Mouse (Mus musculus): ENCODE measurements around the gene Ppm1m. TPM values are rescaled to one million over a fixed set of nuclear protein-coding genes. Genes with fewer than 3 reads are reported as not detected.

The Ppm1m gene
- polyA plus RNA-seq, 1 experiment from 2014 or later, result 57.2 TPM

- no peak overlapping the region for H3K27ac ChIP-seq
- peak overlapping the region; percentile 87 for H3K4me2 ChIP-seq (replicated peaks)
- no peaks in the 10 kb centered on the region for H3K9me3 ChIP-seq
- H3K27me3 ChIP-seq, result peaks cover 45% of the 10 kb centered on the region
- peak overlapping the region; percentile 50 for H3K4me3 ChIP-seq
- H3K4me1 ChIP-seq, result peaks cover 12% of the 10 kb centered on the region
- H3K9ac ChIP-seq, result peak overlapping the region; percentile 60
- WGBS, result 16% methylated on average over 10 of the region's 10 CpGs
- H3K36me3 ChIP-seq, result no peaks in the 10 kb centered on the region
- ATAC-seq (ENCODE audit: insufficient number of reproducible peaks, insufficient read depth, low FRiP score, low TSS enrichment), result no peak
Measured at GRCm38 (mm10) chr9:106149399-106149754, 50.2 kb downstream of the Ppm1m start.

GRCm38 (mm10) chr9:106148541-106149398 lies 50.8 kb downstream of the Ppm1m start:
- Histone ChIP-seq H3K9me3 (no peaks in the 10 kb centered on the region), H3K4me1 (peaks cover 12% of the 10 kb centered on the region), H3K4me3 (peak overlapping the region; percentile 50), H3K27me3 (peaks cover 45% of the 10 kb centered on the region), H3K9ac (peak overlapping the region; percentile 60), H3K4me2 (replicated peaks) (peak overlapping the region; percentile 87), H3K27ac (0 out of 2 replicates have a peak overlapping the region, but pooled peaks have one; percentile 23), H3K36me3 (no peaks in the 10 kb centered on the region)
- peak; percentile 83 for ATAC-seq (ENCODE audit: insufficient number of reproducible peaks, insufficient read depth, low FRiP score, low TSS enrichment)
- WGBS, result under 1% methylated on average over 36 of the region's 36 CpGs

- peak; percentile 50 for ATAC-seq (ENCODE audit: insufficient number of reproducible peaks, insufficient read depth, low FRiP score, low TSS enrichment)
- Histone ChIP-seq H3K9me3 (no peaks in the 10 kb centered on the region), H3K4me2 (replicated peaks) (peak overlapping the region; percentile 87), H3K27ac (no peak overlapping the region), H3K4me1 (peaks cover 12% of the 10 kb centered on the region), H3K36me3 (no peaks in the 10 kb centered on the region), H3K27me3 (peaks cover 45% of the 10 kb centered on the region), H3K9ac (peak overlapping the region; percentile 60), H3K4me3 (peak overlapping the region; percentile 50)
- WGBS, result 3% methylated on average over 9 of the region's 10 CpGs
Measured at GRCm38 (mm10) chr9:106147851-106148431, 51.6 kb downstream of the Ppm1m start.

- Histone ChIP-seq H3K9ac (no peak overlapping the region), H3K4me2 (replicated peaks) (peak overlapping the region; percentile 87; the same call in 1 of the 2 replicates), H3K9me3 (no peaks in the 10 kb centered on the region), H3K4me1 (peaks cover 12% of the 10 kb centered on the region), H3K27ac (no peak overlapping the region), H3K36me3 (no peaks in the 10 kb centered on the region), H3K27me3 (peaks cover 45% of the 10 kb centered on the region), H3K4me3 (0 out of 2 replicates have a peak overlapping the region, but pooled peaks have one; percentile 50)
- no peak for ATAC-seq (ENCODE audit: insufficient number of reproducible peaks, insufficient read depth, low FRiP score, low TSS enrichment)
- WGBS, result 31% methylated on average over 5 of the region's 5 CpGs
Measured at GRCm38 (mm10) chr9:106147281-106147680, 52.3 kb downstream of the Ppm1m start.

GRCm38 (mm10) chr9:106145582-106145981 lies 54.0 kb downstream of the Ppm1m start:
- WGBS, result 77% methylated on average over 2 of the region's 2 CpGs
- H3K36me3 ChIP-seq, result no peaks in the 10 kb centered on the region
- no peaks in the 10 kb centered on the region for H3K9me3 ChIP-seq
- H3K4me1 ChIP-seq, result peaks cover 12% of the 10 kb centered on the region
- ATAC-seq (ENCODE audit: insufficient number of reproducible peaks, insufficient read depth, low FRiP score, low TSS enrichment), result no peak
- H3K4me2 ChIP-seq (replicated peaks), result no peak overlapping the region
- H3K27me3 ChIP-seq, result peaks cover 39% of the 10 kb centered on the region
- H3K27ac ChIP-seq, result no peak overlapping the region
- no peak overlapping the region for H3K4me3 ChIP-seq
- H3K9ac ChIP-seq, result no peak overlapping the region

MicroRNA genes within 50 kb of the gene (microRNA counts, 519-probe panel; counts per million panel counts)
- 6,814 counts per million, percentile 97 among the panel's probes with 10 or more counts for microRNA mmu-let-7g

Small RNA genes within 50 kb of the gene (microRNA-seq; reads per million reads assigned to microRNA genes)
- gene Mir135a-1 (31.4 reads per million, percentile 40 among the genes with 10 or more reads in this experiment), gene Mirlet7g (33,073 reads per million, percentile 98 among the genes with 10 or more reads in this experiment)

Other genes starting within 250 kb of the Ppm1m start
- gene Col6a5, start 239.1 kb downstream of the Ppm1m start, polyA plus RNA-seq (2016; fragmentation: Nextera tagmentation; extraction: Ambion mirVana), result 0.04 and 0.10 TPM in 2 replicates
- gene Col6a4, start 103.0 kb downstream of the Ppm1m start, polyA plus RNA-seq (2016; fragmentation: Nextera tagmentation; extraction: Ambion mirVana), result 0.13 TPM in 2 replicates
- gene Glyctk, start 41.6 kb downstream of the Ppm1m start, polyA plus RNA-seq (2016; fragmentation: Nextera tagmentation; extraction: Ambion mirVana), result 3.0 and 4.1 TPM in 2 replicates
- gene Wdr82, start 28.8 kb downstream of the Ppm1m start, polyA plus RNA-seq (2016; fragmentation: Nextera tagmentation; extraction: Ambion mirVana), result 30.8 and 32.6 TPM in 2 replicates
- gene Twf2, start 3.4 kb upstream of the Ppm1m start, polyA plus RNA-seq (2016; fragmentation: Nextera tagmentation; extraction: Ambion mirVana), result 66.7 and 70.6 TPM in 2 replicates
- gene Tlr9, start 22.9 kb upstream of the Ppm1m start, polyA plus RNA-seq (2016; fragmentation: Nextera tagmentation; extraction: Ambion mirVana), result not detected in 2 replicates
- 97.8 and 107 TPM in 2 replicates for gene Alas1, start 48.9 kb upstream of the Ppm1m start, polyA plus RNA-seq (2016; fragmentation: Nextera tagmentation; extraction: Ambion mirVana)
- 25.7 and 27.9 TPM in 2 replicates for gene Poc1a, start 81.3 kb upstream of the Ppm1m start, polyA plus RNA-seq (2016; fragmentation: Nextera tagmentation; extraction: Ambion mirVana)
- 51.1 and 59.2 TPM in 2 replicates for gene Dusp7, start 168.9 kb upstream of the Ppm1m start, polyA plus RNA-seq (2016; fragmentation: Nextera tagmentation; extraction: Ambion mirVana)
- 878 and 882 TPM in 2 replicates for gene Rpl29, start 229.7 kb upstream of the Ppm1m start, polyA plus RNA-seq (2016; fragmentation: Nextera tagmentation; extraction: Ambion mirVana)
- gene Acy1, start 238.6 kb upstream of the Ppm1m start, polyA plus RNA-seq (2016; fragmentation: Nextera tagmentation; extraction: Ambion mirVana), result 49.0 and 49.1 TPM in 2 replicates
- gene Abhd14b, start 247.7 kb upstream of the Ppm1m start, polyA plus RNA-seq (2016; fragmentation: Nextera tagmentation; extraction: Ambion mirVana), result 12.5 and 14.0 TPM in 2 replicates
- gene Abhd14a, start 247.9 kb upstream of the Ppm1m start, polyA plus RNA-seq (2016; fragmentation: Nextera tagmentation; extraction: Ambion mirVana), result 58.5 and 61.3 TPM in 2 replicates